Mouse (Mus musculus) erythroblast, embryonic 14.5 days (primary cell): ENCODE measurements around the gene Nps.

ENCODE experiments used
- GATA1 ChIP-seq: IDR thresholded peaks from 2 replicates; pipeline ENCODE4 v1.6.1; 2012; ENCODE audit warnings: low read length, inconsistent platforms, mixed read lengths
- TAL1 ChIP-seq: IDR thresholded peaks from 3 replicates; pipeline ENCODE4 v1.6.1; 2012; ENCODE audit warnings: low read length, inconsistent platforms, mixed read lengths

GRCm38 (mm10) chr7:135304496-135304895, 46.0 kb downstream of the Nps start:
- TF ChIP-seq GATA1 = no peak
- no peak for TF ChIP-seq TAL1
